In the genomic region with DNA sequence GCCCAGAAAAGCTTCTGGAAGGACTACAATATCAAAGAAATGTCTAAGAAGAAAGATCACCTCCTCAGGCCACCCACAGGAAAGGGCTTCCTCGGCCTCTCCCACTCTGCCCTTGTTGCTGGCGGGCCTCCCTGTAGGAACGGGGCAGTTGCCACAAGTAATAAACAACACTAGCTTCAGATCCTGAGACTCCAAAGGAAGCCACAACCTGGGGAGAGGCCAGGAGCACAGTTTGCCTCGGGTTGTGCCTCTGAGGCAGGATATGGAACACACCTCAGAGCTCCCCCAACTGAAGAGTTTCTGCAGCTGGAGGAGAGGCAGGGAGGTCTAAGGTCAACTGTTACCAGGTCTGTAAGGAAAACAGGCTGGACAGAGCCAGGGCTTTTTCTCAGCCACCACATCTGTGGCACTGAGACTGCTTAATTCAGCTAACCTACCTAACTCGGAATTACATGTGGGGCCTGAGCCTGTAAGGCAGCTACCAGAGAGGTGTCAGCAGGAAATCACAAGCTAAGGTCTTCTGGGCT, we compare ENCODE assay signal across 15 mouse cellular contexts.
DNase-seq lines count a peak whose midpoint lies in the region; ATAC-seq lines count a peak whose summit lies in the region.
"Had no signal": no experiment of that assay in that cellular context is flagged by ENCODE, and none has a peak within 500 bp of the region (broad histone marks: within the 10 kb centered on the region; RNA-seq: fewer than 3 reads in every experiment).

No protein-coding gene starts in this region.

- ATAC-seq in embryonic facial prominence, embryonic 11.5 days (replicated peaks; ENCODE audit: insufficient number of reproducible peaks, low FRiP score, low TSS enrichment, low read depth) = no peak
- ATAC-seq in monocyte, adult 5-6 weeks (replicated peaks; ENCODE audit: insufficient number of reproducible peaks, low FRiP score, low TSS enrichment, poor library complexity, severe bottlenecking) = no peak
- no peak for ATAC-seq in hindbrain, embryonic 12.5 days (ENCODE audit: low FRiP score)
- ATAC-seq: forebrain, embryonic 13.5 days; inflammation-experienced regulatory T-cells, adult 6 months had no signal

- no peaks in the 10 kb centered on the region for H3K27me3 ChIP-seq in heart, embryonic 10.5 days (ENCODE audit: insufficient read depth, poor library complexity, severe bottlenecking)
- no peaks in the 10 kb centered on the region for H3K27me3 ChIP-seq in embryonic facial prominence, embryonic 11.5 days (ENCODE audit: control insufficient read depth, insufficient read depth, low read length)
- H3K27me3 ChIP-seq in hindbrain, embryonic 12.5 days = no peaks in the 10 kb centered on the region
- H3K27me3 ChIP-seq: embryonic facial prominence, embryonic 13.5 days; forebrain, embryonic 13.5 days; midbrain, embryonic 12.5 days had no signal

- no peak overlapping the region for H3K4me3 ChIP-seq in heart, embryonic 10.5 days
- no peak overlapping the region for H3K4me3 ChIP-seq in embryonic facial prominence, embryonic 11.5 days (ENCODE audit: low read depth, low read length)
- no peak overlapping the region for H3K4me3 ChIP-seq in hindbrain, embryonic 12.5 days
- H3K4me3 ChIP-seq: embryonic facial prominence, embryonic 13.5 days; forebrain, embryonic 13.5 days; midbrain, embryonic 12.5 days had no signal

- H3K4me2 ChIP-seq in embryonic facial prominence, embryonic 11.5 days (ENCODE audit: low read depth, low read length) = no peak overlapping the region
- no peak overlapping the region for H3K4me2 ChIP-seq in hindbrain, embryonic 12.5 days (replicated peaks)
- H3K4me2 ChIP-seq: embryonic facial prominence, embryonic 13.5 days; forebrain, embryonic 13.5 days; midbrain, embryonic 12.5 days had no signal

- 0 out of 2 replicates have a peak overlapping the region, but pooled peaks have one; percentile 29 for H3K27ac ChIP-seq in heart, embryonic 10.5 days
- H3K27ac ChIP-seq in embryonic facial prominence, embryonic 11.5 days (replicated peaks; ENCODE audit: low read depth, low read length) = no peak overlapping the region
- H3K27ac ChIP-seq in hindbrain, embryonic 12.5 days = no peak overlapping the region
- H3K27ac ChIP-seq: embryonic facial prominence, embryonic 13.5 days; forebrain, embryonic 13.5 days; midbrain, embryonic 12.5 days had no signal

- no peak overlapping the region for H3K9ac ChIP-seq in embryonic facial prominence, embryonic 11.5 days (replicated peaks; ENCODE audit: low read length)
- no peak overlapping the region for H3K9ac ChIP-seq in hindbrain, embryonic 12.5 days
- H3K9ac ChIP-seq: embryonic facial prominence, embryonic 13.5 days; forebrain, embryonic 13.5 days; midbrain, embryonic 12.5 days had no signal

- intact Hi-C loops in heart, postnatal 14 days (cut with DNase I) = no loop called here

- H3K4me1 ChIP-seq in heart, embryonic 10.5 days = peaks cover 12% of the 10 kb centered on the region; the same call in 1 of the 2 replicates
- no peaks in the 10 kb centered on the region for H3K4me1 ChIP-seq in embryonic facial prominence, embryonic 11.5 days (ENCODE audit: control insufficient read depth, insufficient read depth, low read length)
- no peaks in the 10 kb centered on the region for H3K4me1 ChIP-seq in hindbrain, embryonic 12.5 days
- H3K4me1 ChIP-seq: forebrain, embryonic 13.5 days; midbrain, embryonic 12.5 days had no signal

- 0 out of 2 replicates have a peak, but pooled peaks cover 8% of the 10 kb centered on the region for H3K9me3 ChIP-seq in heart, embryonic 10.5 days
- H3K9me3 ChIP-seq in embryonic facial prominence, embryonic 11.5 days (replicated peaks; ENCODE audit: control insufficient read depth, low read length) = no peaks in the 10 kb centered on the region
- H3K9me3 ChIP-seq in hindbrain, embryonic 12.5 days (replicated peaks) = 0 out of 2 replicates have a peak, but pooled peaks cover 8% of the 10 kb centered on the region
- H3K9me3 ChIP-seq: forebrain, embryonic 13.5 days; midbrain, embryonic 12.5 days had no signal

- WGBS in heart, embryonic 10.5 days = 58% methylated on average over 5 of the region's 5 CpGs
- 39% methylated on average over 5 of the region's 5 CpGs for WGBS in embryonic facial prominence, embryonic 11.5 days
- 62% methylated on average over 5 of the region's 5 CpGs for WGBS in hindbrain, embryonic 12.5 days

- DNase-seq in heart, embryonic 10.5 days (ENCODE audit: low spot score) = no peak
- no peak for DNase-seq in heart, postnatal 14 days
- peak; percentile 48 for DNase-seq in embryo, embryonic 10 days (ENCODE audit: low spot score)
- peak; percentile 25 for DNase-seq in embryonic facial prominence, embryonic 11.5 days (ENCODE audit: low spot score)
- DNase-seq in kidney, postnatal 10 days = peak; percentile 19
- DNase-seq in testis, postnatal 10 days (ENCODE audit: low spot score) = no peak
- DNase-seq: cerebellum, adult 18-20 months; layer of hippocampus, adult 9-11 months; spleen, adult 18-20 months had no signal

- H3K36me3 ChIP-seq in heart, embryonic 10.5 days = peaks cover 12% of the 10 kb centered on the region; the same call in 1 of the 2 replicates
- H3K36me3 ChIP-seq in embryonic facial prominence, embryonic 11.5 days (replicated peaks; ENCODE audit: control insufficient read depth, insufficient read depth, low read depth, low read length) = no peaks in the 10 kb centered on the region
- H3K36me3 ChIP-seq in hindbrain, embryonic 12.5 days = no peaks in the 10 kb centered on the region
- H3K36me3 ChIP-seq: midbrain, embryonic 12.5 days had no signal

Comparison
In these comparisons a context has a peak if more than half of its experiments do, and no peak if none do; other contexts are left out.
1. DNase-seq: peak in embryo, embryonic 10 days (single experiment), embryonic facial prominence, embryonic 11.5 days (single experiment) and kidney, postnatal 10 days (single experiment); none in heart, embryonic 10.5 days (single experiment), heart, postnatal 14 days (0 of 2) and testis, postnatal 10 days (single experiment).